Mouse (Mus musculus) heart, embryonic 10.5 days (tissue): ENCODE data around the gene Plcl2. TPM values are rescaled to one million over a fixed set of nuclear protein-coding genes. Genes with fewer than 3 reads are reported as not detected.
"Not testable (repeated sequence)": the region's sequence is repeated elsewhere in the genome, so short reads cannot be mapped to it uniquely, and the experiment has no call there.

Source experiments
- DNase-seq: peaks from one replicate; pipeline ENCODE4 v3.0.0-alpha.2; 2017; ENCODE audit warnings: low spot score
- H3K27ac ChIP-seq: fragments of 300-500 bp; sonication (generic); 2 replicates; pipeline ENCODE4 v1.5.1; 2016; ENCODE audit warnings: mild to moderate bottlenecking
- H3K27me3 ChIP-seq: fragments of 300-500 bp; sonication (generic); 2 replicates; pipeline ENCODE4 v1.6.1; 2016; ENCODE audit warnings: mild to moderate bottlenecking; ENCODE audit not compliant: poor library complexity, insufficient read depth, severe bottlenecking
- H3K36me3 ChIP-seq: fragments of 300-500 bp; sonication (generic); 2 replicates; pipeline ENCODE4 v1.6.1; 2016; ENCODE audit warnings: mild to moderate bottlenecking, moderate library complexity
- H3K4me1 ChIP-seq: fragments of 300-500 bp; sonication (generic); 2 replicates; pipeline ENCODE4 v1.6.1; 2016; ENCODE audit warnings: mild to moderate bottlenecking
- H3K4me3 ChIP-seq: fragments of 300-500 bp; sonication (generic); 2 replicates; pipeline ENCODE4 v1.5.1; 2016; ENCODE audit warnings: mild to moderate bottlenecking, moderate library complexity
- H3K9me3 ChIP-seq: fragments of 300-500 bp; sonication (generic); 2 replicates; pipeline ENCODE4 v1.6.1; 2016; ENCODE audit warnings: mild to moderate bottlenecking, moderate library complexity
- WGBS: fragments of 180-500 bp; shearing (Covaris S2); methylation state at CpG from one replicate; pipeline ENCODE4 v1.1.7; 2016; 5-methylcytosine and 5-hydroxymethylcytosine counted together
- polyA plus RNA-seq: library from polyadenylated mRNA; unstranded; fragments of >200 nt; fragmentation: Nextera tagmentation; extraction: Ambion mirVana; gene quantifications from 2 replicates; pipeline ENCODE4 v1.2.1, GENCODE M21; 2016

The Plcl2 gene
- polyA plus RNA-seq, 1 experiment from 2014 or later = 3.8 TPM

DNA sequence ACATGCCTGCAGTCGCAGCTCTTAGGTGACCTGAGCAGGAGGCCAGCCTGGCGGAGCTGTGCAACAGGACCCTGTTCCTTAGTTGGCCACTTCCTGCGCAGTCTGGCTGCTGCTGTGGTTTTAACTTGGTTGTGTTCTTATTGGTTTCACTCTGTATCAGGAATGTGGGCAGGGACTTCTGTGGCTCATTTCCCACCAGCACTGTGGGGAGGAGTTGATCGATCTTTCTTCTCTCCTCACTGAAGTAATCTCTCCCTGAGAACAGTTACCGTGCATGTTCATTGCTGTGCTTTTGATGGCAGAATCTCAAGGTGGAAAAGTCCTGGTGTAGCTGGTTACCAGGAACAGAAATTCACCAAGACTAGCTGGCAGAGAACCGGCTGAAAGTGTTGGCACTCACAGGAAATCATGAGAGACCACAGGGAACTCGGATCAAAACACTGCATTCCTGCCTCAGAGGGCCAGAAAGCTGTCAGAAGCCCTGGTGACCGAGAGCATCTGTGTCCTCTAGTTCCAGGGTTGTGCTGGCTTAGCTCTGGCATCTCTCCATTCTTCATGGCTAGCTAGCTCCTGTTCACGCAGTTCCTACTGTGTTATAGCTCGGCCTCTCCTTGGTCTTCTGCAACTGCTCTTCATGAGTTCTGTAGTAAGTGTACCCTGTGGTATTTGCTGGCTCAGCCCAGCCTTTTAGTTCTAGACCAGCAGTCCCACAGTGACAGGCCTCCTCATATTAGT, 168.9 kb downstream of the Plcl2 start:
- Histone ChIP-seq H3K27me3 (no peaks in the 10 kb centered on the region), H3K27ac (no peak overlapping the region), H3K4me3 (no peak overlapping the region), H3K4me1 (peaks cover 22% of the 10 kb centered on the region), H3K9me3 (no peaks in the 10 kb centered on the region), H3K36me3 (no peaks in the 10 kb centered on the region)
- WGBS = 59% methylated on average over 10 of the region's 10 CpGs
- no peak for DNase-seq

DNA sequence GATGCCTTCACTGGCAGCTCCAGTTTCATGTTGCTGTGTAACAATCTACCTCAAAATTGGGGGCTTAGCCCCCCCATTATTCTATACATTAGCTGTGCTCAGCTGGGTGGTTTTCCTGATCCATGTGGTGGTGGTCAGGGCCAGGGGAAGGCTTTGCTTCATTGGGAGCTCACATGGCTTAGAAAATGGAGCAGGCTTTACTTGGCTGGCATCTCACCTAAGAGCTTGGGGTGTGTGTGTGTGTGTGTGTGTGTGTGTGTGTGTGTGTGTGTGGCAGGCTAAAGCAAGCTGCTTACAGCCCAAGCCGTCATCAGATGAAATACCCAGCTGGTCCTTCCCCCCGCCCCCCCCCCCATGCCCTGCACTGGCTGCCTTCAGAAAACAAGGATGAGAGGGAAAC, 169.5 kb downstream of the Plcl2 start:
- Histone ChIP-seq H3K27me3 (no peaks in the 10 kb centered on the region), H3K27ac (no peak overlapping the region), H3K4me3 (no peak overlapping the region), H3K9me3 (no peaks in the 10 kb centered on the region), H3K36me3 (no peaks in the 10 kb centered on the region), H3K4me1 (peaks cover 22% of the 10 kb centered on the region)
- DNase-seq = no peak
- 57% methylated on average over 2 of the region's 2 CpGs for WGBS

DNA sequence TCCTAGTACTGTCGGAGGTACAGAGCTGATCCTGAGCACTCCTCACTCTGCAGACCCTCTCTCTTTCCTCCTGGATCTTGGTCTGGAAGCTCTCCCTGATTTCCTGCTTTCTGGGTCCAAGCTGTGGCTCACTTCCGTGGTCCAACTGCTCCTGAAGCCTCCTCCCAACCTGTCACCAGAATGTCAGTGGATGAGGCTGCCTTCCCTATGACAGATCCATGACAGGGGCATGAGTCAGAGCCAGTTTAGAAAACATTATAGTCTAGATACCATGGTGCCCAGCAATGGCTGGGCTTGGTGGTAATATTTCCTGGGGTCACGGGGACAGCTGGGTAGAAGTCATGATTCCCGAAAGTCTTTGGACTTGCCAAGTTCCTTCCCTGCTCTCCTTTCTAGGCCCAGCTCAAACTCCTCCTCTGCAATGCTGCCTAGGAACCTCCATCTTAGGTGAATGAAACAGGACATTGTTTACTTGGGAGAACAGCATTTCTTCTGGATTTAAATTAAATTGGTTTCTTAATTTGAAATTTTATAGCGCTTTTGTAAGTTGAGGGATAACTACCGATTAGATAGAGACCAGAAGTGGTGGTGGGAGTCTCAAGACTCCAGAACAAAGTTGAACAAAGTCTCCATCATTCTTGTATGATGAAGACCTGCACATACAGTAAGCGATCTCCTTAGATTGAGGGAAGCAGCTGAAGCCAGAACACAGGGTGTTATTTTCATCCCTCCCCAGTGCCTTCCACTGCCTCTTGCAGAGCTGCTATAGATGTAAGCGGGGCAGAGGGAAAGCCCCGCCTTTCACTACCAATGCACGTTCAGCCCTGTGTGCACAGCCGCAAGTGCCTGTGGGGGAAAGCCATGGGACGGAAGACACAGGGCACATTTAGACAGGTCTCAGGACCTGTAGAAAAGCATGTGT, 170.7 kb downstream of the Plcl2 start:
- no peak overlapping the region for H3K27ac ChIP-seq
- H3K27me3 ChIP-seq = no peaks in the 10 kb centered on the region
- peaks cover 29% of the 10 kb centered on the region for H3K4me1 ChIP-seq
- H3K9me3 ChIP-seq = no peaks in the 10 kb centered on the region
- DNase-seq = no peak
- no peak overlapping the region for H3K4me3 ChIP-seq
- 84% methylated on average over 12 of the region's 12 CpGs for WGBS
- H3K36me3 ChIP-seq = no peaks in the 10 kb centered on the region

DNA sequence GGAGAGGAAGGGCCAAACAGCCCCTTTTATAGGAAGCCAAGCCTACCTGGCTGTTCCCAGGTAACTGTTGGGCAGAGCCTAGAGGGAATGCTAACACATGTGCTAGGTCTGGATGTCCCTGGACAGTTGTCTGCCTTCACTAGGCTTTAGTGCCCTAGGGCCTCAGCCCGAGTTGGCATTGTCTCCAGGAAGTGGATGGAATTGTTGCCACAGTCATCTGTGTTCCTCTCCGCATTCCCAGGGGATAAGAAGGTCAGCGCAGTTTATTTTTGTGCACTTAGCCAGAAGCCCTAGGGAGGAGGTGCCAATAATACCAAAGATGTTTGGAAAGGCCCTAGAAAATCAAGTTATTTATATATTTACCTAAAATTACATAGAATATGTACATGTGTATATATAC, 173.5 kb downstream of the Plcl2 start:
- H3K27ac ChIP-seq = no peak overlapping the region
- 45% methylated on average over 3 of the region's 3 CpGs for WGBS
- H3K27me3 ChIP-seq = no peaks in the 10 kb centered on the region
- H3K4me1 ChIP-seq = peaks cover 31% of the 10 kb centered on the region
- no peak overlapping the region for H3K4me3 ChIP-seq
- H3K36me3 ChIP-seq = 0 out of 2 replicates have a peak, but pooled peaks cover 2% of the 10 kb centered on the region
- no peak for DNase-seq
- no peaks in the 10 kb centered on the region for H3K9me3 ChIP-seq

DNA sequence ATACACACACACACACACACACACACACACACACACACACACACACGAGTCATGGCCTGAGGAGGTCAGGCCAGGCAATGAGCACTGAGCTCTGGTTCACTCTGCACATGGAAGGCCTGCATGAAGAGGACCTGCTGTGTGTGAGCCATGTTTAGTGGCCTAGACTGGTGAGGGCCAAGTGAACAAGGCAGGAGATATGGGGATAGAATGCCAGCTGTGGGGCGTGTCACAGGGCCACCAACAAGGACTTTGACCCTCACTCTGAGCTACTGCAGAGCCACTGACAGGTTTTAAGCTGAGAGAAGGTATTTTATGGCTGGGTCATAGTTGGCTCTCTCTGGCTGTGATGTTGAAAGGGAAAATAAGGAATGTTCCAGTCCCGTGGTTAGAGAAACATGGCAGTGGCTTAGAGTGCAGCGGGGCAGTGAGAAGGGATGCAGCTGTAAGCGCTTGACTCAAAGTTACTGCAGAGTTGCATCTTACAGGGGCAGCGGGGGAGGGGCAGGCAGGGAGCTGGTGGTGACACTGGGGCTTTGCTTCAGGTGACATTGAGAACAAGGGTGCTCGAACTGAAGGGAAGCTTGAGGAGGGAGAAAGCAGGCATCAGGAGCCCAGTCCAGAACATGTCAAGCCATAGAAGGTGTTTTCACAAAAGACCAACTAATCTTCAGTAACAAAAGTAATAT, 175.9 kb downstream of the Plcl2 start:
- Histone ChIP-seq H3K36me3 (peaks cover 17% of the 10 kb centered on the region; the same call in 1 of the 2 replicates), H3K9me3 (no peaks in the 10 kb centered on the region), H3K4me3 (no peak overlapping the region), H3K4me1 (peaks cover 21% of the 10 kb centered on the region), H3K27ac (no peak overlapping the region), H3K27me3 (no peaks in the 10 kb centered on the region)
- 59% methylated on average over 7 of the region's 7 CpGs for WGBS
- no peak for DNase-seq

DNA sequence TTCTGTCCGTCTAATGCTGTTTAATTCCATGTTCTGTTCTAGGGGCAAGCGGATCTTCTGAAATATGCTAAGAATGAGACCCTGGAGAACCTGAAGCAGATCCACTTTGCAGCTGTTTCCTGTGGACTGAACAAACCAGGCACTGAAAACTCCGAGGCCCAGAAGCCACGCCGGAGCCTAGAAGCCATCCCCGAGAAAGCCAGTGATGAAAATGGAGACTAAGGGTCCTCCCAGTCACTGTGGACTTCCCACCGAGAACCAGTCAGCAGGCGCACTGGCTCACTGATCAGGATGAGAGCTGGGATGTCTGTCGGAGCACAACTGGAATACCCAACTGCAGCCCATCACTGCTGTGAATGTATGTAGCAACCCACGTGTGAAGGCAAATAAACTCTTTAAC, 178.5 kb downstream of the Plcl2 start:
- H3K27ac ChIP-seq = no peak overlapping the region
- no peak for DNase-seq
- H3K36me3 ChIP-seq = peaks cover 17% of the 10 kb centered on the region; the same call in 1 of the 2 replicates
- no peak overlapping the region for H3K4me3 ChIP-seq
- 80% methylated on average over 10 of the region's 10 CpGs for WGBS
- H3K4me1 ChIP-seq = peaks cover 18% of the 10 kb centered on the region
- no peaks in the 10 kb centered on the region for H3K27me3 ChIP-seq
- no peaks in the 10 kb centered on the region for H3K9me3 ChIP-seq

- no peak overlapping the region for H3K4me3 ChIP-seq
- H3K9me3 ChIP-seq = no peaks in the 10 kb centered on the region
- H3K27me3 ChIP-seq = no peaks in the 10 kb centered on the region
- H3K27ac ChIP-seq = no peak overlapping the region
- H3K4me1 ChIP-seq = peaks cover 13% of the 10 kb centered on the region
- H3K36me3 ChIP-seq = peaks cover 17% of the 10 kb centered on the region; the same call in 1 of the 2 replicates
- DNase-seq = no peak
- 87% methylated on average over 6 of the region's 6 CpGs for WGBS
Measured at GRCm38 (mm10) chr17:50688135-50688534, 178.9 kb downstream of the Plcl2 start.

GRCm38 (mm10) chr17:50698410-50698809, 189.2 kb downstream of the Plcl2 start:
- H3K9me3 ChIP-seq, DNase-seq, H3K27me3 ChIP-seq, H3K4me1 ChIP-seq, H3K27ac ChIP-seq, H3K36me3 ChIP-seq: not testable (repeated sequence)
- H3K4me3 ChIP-seq = peak overlapping the region; percentile 33
- 7% methylated on average over 37 of the region's 39 CpGs for WGBS

- Histone ChIP-seq H3K9me3 (no peaks in the 10 kb centered on the region), H3K27me3 (no peaks in the 10 kb centered on the region), H3K4me3 (no peak overlapping the region), H3K36me3 (no peaks in the 10 kb centered on the region), H3K4me1 (no peaks in the 10 kb centered on the region), H3K27ac (no peak overlapping the region)
- WGBS = 83% methylated on average over 7 of the region's 7 CpGs
- no peak for DNase-seq
Measured at GRCm38 (mm10) chr17:50710497-50711222, 201.5 kb downstream of the Plcl2 start.

DNA sequence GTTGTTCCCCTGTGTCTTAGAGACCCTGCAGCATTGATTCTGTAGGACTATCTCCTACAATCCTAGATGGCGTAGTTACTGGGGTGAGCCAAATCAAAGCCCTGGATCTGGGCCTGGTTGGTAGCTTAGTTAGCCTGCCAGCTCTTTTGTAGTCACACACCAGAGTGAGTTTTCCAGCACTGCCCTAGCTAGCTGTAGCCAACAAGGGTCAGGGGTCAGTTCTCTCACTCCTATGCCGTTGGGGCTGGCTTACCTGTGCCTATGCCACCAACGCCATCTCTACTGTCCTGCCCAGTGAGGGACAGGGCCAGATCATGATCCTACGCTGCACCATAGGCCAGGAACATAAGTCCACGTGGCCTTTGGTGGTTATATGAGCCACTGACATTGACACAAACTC, 208.4 kb downstream of the Plcl2 start:
- 79% methylated on average over 5 of the region's 5 CpGs for WGBS
- no peak for DNase-seq
- no peaks in the 10 kb centered on the region for H3K9me3 ChIP-seq
- H3K4me3 ChIP-seq = no peak overlapping the region
- no peaks in the 10 kb centered on the region for H3K4me1 ChIP-seq
- no peaks in the 10 kb centered on the region for H3K27me3 ChIP-seq
- H3K36me3 ChIP-seq = no peaks in the 10 kb centered on the region
- no peak overlapping the region for H3K27ac ChIP-seq

DNA sequence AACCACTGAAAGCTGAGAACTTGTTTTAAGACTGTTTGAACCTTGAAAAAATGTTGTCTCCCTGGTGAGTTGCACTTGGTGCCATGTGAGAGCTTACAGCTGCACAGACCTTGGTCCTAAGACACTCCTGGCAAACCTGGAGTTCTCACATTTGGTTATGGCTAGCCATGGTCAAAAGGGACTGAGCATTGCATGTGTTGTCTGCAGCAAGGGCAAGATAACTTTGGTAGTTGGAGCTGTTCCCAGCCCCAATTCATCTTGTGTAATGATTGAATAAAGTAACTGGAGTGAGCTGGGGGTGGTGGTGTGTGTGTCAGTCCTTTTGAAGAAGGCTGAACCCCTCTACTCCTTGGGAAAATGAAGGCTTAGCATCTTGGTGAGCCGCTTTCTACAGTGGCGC, 215.2 kb downstream of the Plcl2 start:
- 85% methylated on average over 2 of the region's 2 CpGs for WGBS
- Histone ChIP-seq H3K9me3 (no peaks in the 10 kb centered on the region), H3K4me1 (peaks cover 9% of the 10 kb centered on the region), H3K4me3 (no peak overlapping the region), H3K27me3 (no peaks in the 10 kb centered on the region), H3K36me3 (no peaks in the 10 kb centered on the region), H3K27ac (no peak overlapping the region)
- DNase-seq = no peak

GRCm38 (mm10) chr17:50726265-50726664, 217.1 kb downstream of the Plcl2 start:
- Histone ChIP-seq H3K36me3 (no peaks in the 10 kb centered on the region), H3K27me3 (no peaks in the 10 kb centered on the region), H3K4me3 (no peak overlapping the region), H3K27ac (no peak overlapping the region), H3K4me1 (peaks cover 20% of the 10 kb centered on the region), H3K9me3 (no peaks in the 10 kb centered on the region)
- no peak for DNase-seq
- WGBS = 81% methylated on average over 2 of the region's 2 CpGs
